ENCODE assay signal across 14 mouse cellular contexts in genomic region chr17:65723633-65724032, GRCm38 (mm10). TPM values are rescaled to one million over a fixed set of nuclear protein-coding genes. Genes with fewer than 3 reads are reported as not detected.
A peak's percentile ranks its signal among the peaks of the same experiment; 100 is the strongest.
DNase-seq lines count a peak whose midpoint lies in the region; ATAC-seq and TF ChIP-seq lines count a peak whose summit lies in the region.
"Had no signal": no experiment of that assay in that cellular context is flagged by ENCODE, and none has a peak within 500 bp of the region (broad histone marks: within the 10 kb centered on the region; RNA-seq: fewer than 3 reads in every experiment).

No protein-coding gene starts in this region.

- no peak for TF ChIP-seq EP300 in stomach, postnatal 0 days (optimal IDR thresholded peaks at IDR 0.05)

- no peak overlapping the region for H3K9ac ChIP-seq in hindbrain, postnatal 0 days (replicated peaks; ENCODE audit: low read length)
- no peak overlapping the region for H3K9ac ChIP-seq in hindbrain, embryonic 11.5 days (ENCODE audit: low read depth, low read length)
- H3K9ac ChIP-seq in stomach, postnatal 0 days (ENCODE audit: low read length): no peak overlapping the region
- H3K9ac ChIP-seq in midbrain, embryonic 13.5 days (replicated peaks): no peak overlapping the region
- H3K9ac ChIP-seq: embryonic facial prominence, embryonic 13.5 days; hindbrain, embryonic 13.5 days; neural tube, embryonic 12.5 days had no signal

- H3K27me3 ChIP-seq in hindbrain, postnatal 0 days (ENCODE audit: insufficient read depth, low read length): no peaks in the 10 kb centered on the region
- no peaks in the 10 kb centered on the region for H3K27me3 ChIP-seq in hindbrain, embryonic 11.5 days (ENCODE audit: control insufficient read depth, insufficient read depth, low read length)
- no peaks in the 10 kb centered on the region for H3K27me3 ChIP-seq in stomach, postnatal 0 days (ENCODE audit: control insufficient read depth, insufficient read depth, low read length)
- no peaks in the 10 kb centered on the region for H3K27me3 ChIP-seq in midbrain, embryonic 13.5 days
- H3K27me3 ChIP-seq: embryonic facial prominence, embryonic 13.5 days; hindbrain, embryonic 13.5 days; neural tube, embryonic 12.5 days had no signal

- ATAC-seq in hindbrain, postnatal 0 days: peak; percentile 24; the same call in 1 of the 2 replicates
- ATAC-seq in hindbrain, embryonic 11.5 days (ENCODE audit: low FRiP score): no peak
- ATAC-seq in common myeloid progenitor, adult 5-6 weeks (replicated peaks; ENCODE audit: low read depth, poor library complexity, severe bottlenecking): peak; percentile 5; the same call in 1 of the 2 replicates
- ATAC-seq in stomach, postnatal 0 days (ENCODE audit: low FRiP score, low TSS enrichment): peak; percentile 62
- ATAC-seq in activated CD4-positive, CD25-positive, alpha-beta regulatory T cell, adult 4 months: no peak
- ATAC-seq in midbrain, embryonic 13.5 days: no peak

- no peak overlapping the region for H3K4me3 ChIP-seq in hindbrain, postnatal 0 days (ENCODE audit: low read length)
- no peak overlapping the region for H3K4me3 ChIP-seq in hindbrain, embryonic 11.5 days (ENCODE audit: low read depth, low read length)
- no peak overlapping the region for H3K4me3 ChIP-seq in stomach, postnatal 0 days (ENCODE audit: low read depth, low read length)
- no peak overlapping the region for H3K4me3 ChIP-seq in midbrain, embryonic 13.5 days (replicated peaks)
- H3K4me3 ChIP-seq: embryonic facial prominence, embryonic 13.5 days; hindbrain, embryonic 13.5 days; neural tube, embryonic 12.5 days had no signal

- no peak overlapping the region for H3K4me2 ChIP-seq in hindbrain, postnatal 0 days (ENCODE audit: low read depth, low read length)
- no peak overlapping the region for H3K4me2 ChIP-seq in hindbrain, embryonic 11.5 days (replicated peaks; ENCODE audit: low read depth, low read length)
- H3K4me2 ChIP-seq in stomach, postnatal 0 days (replicated peaks; ENCODE audit: low read depth): no peak overlapping the region
- H3K4me2 ChIP-seq in midbrain, embryonic 13.5 days (replicated peaks): no peak overlapping the region
- H3K4me2 ChIP-seq: embryonic facial prominence, embryonic 13.5 days; hindbrain, embryonic 13.5 days; neural tube, embryonic 12.5 days had no signal

- H3K9me3 ChIP-seq in hindbrain, postnatal 0 days (ENCODE audit: low read length): no peaks in the 10 kb centered on the region
- H3K9me3 ChIP-seq in hindbrain, embryonic 11.5 days (ENCODE audit: control insufficient read depth, low read length): no peaks in the 10 kb centered on the region
- H3K9me3 ChIP-seq in stomach, postnatal 0 days (ENCODE audit: control insufficient read depth, low read length): no peaks in the 10 kb centered on the region
- no peaks in the 10 kb centered on the region for H3K9me3 ChIP-seq in midbrain, embryonic 13.5 days
- H3K9me3 ChIP-seq: embryonic facial prominence, embryonic 13.5 days; hindbrain, embryonic 13.5 days; neural tube, embryonic 12.5 days had no signal

- H3K36me3 ChIP-seq in hindbrain, postnatal 0 days (ENCODE audit: insufficient read depth, low read length): no peaks in the 10 kb centered on the region
- no peaks in the 10 kb centered on the region for H3K36me3 ChIP-seq in hindbrain, embryonic 11.5 days (ENCODE audit: control insufficient read depth, insufficient read depth, low read length)
- no peaks in the 10 kb centered on the region; the same call in 1 of the 2 replicates for H3K36me3 ChIP-seq in stomach, postnatal 0 days (ENCODE audit: control insufficient read depth, insufficient read depth, low read length)
- peaks cover 21% of the 10 kb centered on the region; the same call in 1 of the 2 replicates for H3K36me3 ChIP-seq in midbrain, embryonic 13.5 days

- no peak for TF ChIP-seq CTCF in hindbrain, postnatal 0 days (IDR thresholded peaks at IDR 0.05; ENCODE audit: low read depth)
- TF ChIP-seq CTCF in stomach, postnatal 0 days (IDR thresholded peaks at IDR 0.05; ENCODE audit: low read depth): no peak

- H3K4me1 ChIP-seq in hindbrain, postnatal 0 days (ENCODE audit: insufficient read depth, low read length): no peaks in the 10 kb centered on the region
- no peaks in the 10 kb centered on the region for H3K4me1 ChIP-seq in hindbrain, embryonic 11.5 days (replicated peaks; ENCODE audit: control insufficient read depth, insufficient read depth, low read length)
- H3K4me1 ChIP-seq in stomach, postnatal 0 days (replicated peaks; ENCODE audit: control insufficient read depth, insufficient read depth): no peaks in the 10 kb centered on the region
- peaks cover 4% of the 10 kb centered on the region; the same call in 1 of the 2 replicates for H3K4me1 ChIP-seq in midbrain, embryonic 13.5 days (replicated peaks)
- H3K4me1 ChIP-seq: embryonic facial prominence, embryonic 13.5 days; neural tube, embryonic 12.5 days had no signal

- 92% methylated on average over 8 of the region's 8 CpGs for WGBS in hindbrain, postnatal 0 days
- 94% methylated on average over 8 of the region's 8 CpGs for WGBS in hindbrain, embryonic 11.5 days
- 75% methylated on average over 8 of the region's 8 CpGs for WGBS in stomach, postnatal 0 days
- WGBS in midbrain, embryonic 13.5 days: 93% methylated on average over 8 of the region's 8 CpGs

- no peak for DNase-seq in hindbrain, postnatal 0 days (ENCODE audit: low spot score)
- DNase-seq in hindbrain, embryonic 11.5 days (ENCODE audit: low spot score): no peak
- peak; percentile 51 to 61 for DNase-seq in kidney, postnatal 36 days
- peak; percentile 39 for DNase-seq in stomach, postnatal 0 days (ENCODE audit: low spot score)
- DNase-seq in gastrocnemius, postnatal 4 days (ENCODE audit: low spot score in 2 of 2): no peak
- DNase-seq: cerebellum, adult 11 months; gastrocnemius, postnatal 10 days; right cerebral cortex, postnatal 4 days had no signal

- H3K27ac ChIP-seq in hindbrain, postnatal 0 days: no peak overlapping the region
- H3K27ac ChIP-seq in hindbrain, embryonic 11.5 days (ENCODE audit: low read depth, low read length): no peak overlapping the region
- peak overlapping the region; percentile 41; the same call in 1 of the 2 replicates for H3K27ac ChIP-seq in stomach, postnatal 0 days (replicated peaks)
- H3K27ac ChIP-seq in midbrain, embryonic 13.5 days: no peak overlapping the region
- H3K27ac ChIP-seq: embryonic facial prominence, embryonic 13.5 days; hindbrain, embryonic 13.5 days; neural tube, embryonic 12.5 days had no signal

RNA-seq across cellular contexts. Expression of gene Rab31, which starts 48.9 kb away (rescaled TPM):
- total RNA-seq in hindbrain, postnatal 0 days (2014; rRNA removed): 88.1 and 89.8 TPM in 2 replicates
- 67.2 and 70.9 TPM in 2 replicates for polyA plus RNA-seq in hindbrain, postnatal 0 days (2015; fragmentation: Nextera tagmentation; extraction: Ambion mirVana)
- 74.8 and 82.0 TPM in 2 replicates for polyA plus RNA-seq in hindbrain, embryonic 11.5 days (2014; fragmentation: Nextera tagmentation; extraction: Ambion mirVana)
- 45.9 and 56.4 TPM in 2 replicates for total RNA-seq in common myeloid progenitor, adult 5-6 weeks (2017)
- polyA plus RNA-seq in stomach, postnatal 0 days (2015; fragmentation: Nextera tagmentation; extraction: Ambion mirVana): 23.1 and 23.5 TPM in 2 replicates
- 10 to 100 TPM; 38.2 to 40.8 TPM for total RNA-seq in gastrocnemius, postnatal 4 days (2021)
- polyA plus RNA-seq in activated CD4-positive, CD25-positive, alpha-beta regulatory T cell, adult 4 months (2017; shearing (Covaris generic)): 1 to 10 TPM; 2.6 to 3.0 TPM
- 71.6 and 74.8 TPM in 2 replicates for polyA plus RNA-seq in midbrain, embryonic 13.5 days (2015; fragmentation: Nextera tagmentation; extraction: Ambion mirVana)

RNA-seq across cellular contexts. Expression of gene Ppp4r1, which starts 58.7 kb away (rescaled TPM):
- 39.4 and 48.6 TPM in 2 replicates for total RNA-seq in hindbrain, postnatal 0 days (2014; rRNA removed)
- 24.9 and 26.2 TPM in 2 replicates for polyA plus RNA-seq in hindbrain, postnatal 0 days (2015; fragmentation: Nextera tagmentation; extraction: Ambion mirVana)
- polyA plus RNA-seq in hindbrain, embryonic 11.5 days (2014; fragmentation: Nextera tagmentation; extraction: Ambion mirVana): 48.9 and 56.8 TPM in 2 replicates
- total RNA-seq in common myeloid progenitor, adult 5-6 weeks (2017): 53.1 and 60.4 TPM in 2 replicates
- polyA plus RNA-seq in stomach, postnatal 0 days (2015; fragmentation: Nextera tagmentation; extraction: Ambion mirVana): 14.2 and 15.3 TPM in 2 replicates
- total RNA-seq in gastrocnemius, postnatal 4 days (2021): 10 to 100 TPM; 52.3 to 57.5 TPM
- polyA plus RNA-seq in activated CD4-positive, CD25-positive, alpha-beta regulatory T cell, adult 4 months (2017; shearing (Covaris generic)): 10 to 100 TPM; 20.0 to 21.8 TPM
- 48.0 and 51.2 TPM in 2 replicates for polyA plus RNA-seq in midbrain, embryonic 13.5 days (2015; fragmentation: Nextera tagmentation; extraction: Ambion mirVana)

Comparison
In these comparisons a context has a peak if more than half of its experiments do, and no peak if none do; other contexts are left out.
1. ATAC-seq: peak in hindbrain, postnatal 0 days (single experiment), common myeloid progenitor, adult 5-6 weeks (single experiment) and stomach, postnatal 0 days (single experiment); none in hindbrain, embryonic 11.5 days (single experiment), activated CD4-positive, CD25-positive, alpha-beta regulatory T cell, adult 4 months (single experiment) and midbrain, embryonic 13.5 days (single experiment).
2. DNase-seq: peak in kidney, postnatal 36 days (2 of 2) and stomach, postnatal 0 days (single experiment); none in hindbrain, postnatal 0 days (single experiment), hindbrain, embryonic 11.5 days (single experiment) and gastrocnemius, postnatal 4 days (0 of 2).